Mouse (Mus musculus) embryonic stem cell, embryonic (primary cell): Measurements from ENCODE around the gene Cul1.

Source experiments
- CTCF ChIA-PET, 4 experiments: fragments of 300-600 bp in 2 of 4; fragments of 350-600 bp in 2 of 4; sonication (Branson Sonifier 250); formaldehyde crosslinking; loops; one replicate each; lab custom pipeline; 2022; ENCODE audit warnings: inconsistent platforms in 2 of 4; lab: Charles Lee
- POLR2A ChIA-PET, 4 experiments: fragments of 300-600 bp in 2 of 4; fragments of 350-600 bp in 2 of 4; sonication (Branson Sonifier 250); formaldehyde crosslinking; loops; one replicate each; lab custom pipeline; 2022; ENCODE audit warnings: antibody characterized with exemption in 4 of 4, inconsistent platforms in 1 of 4; lab: Charles Lee

Gene Cul1

DNA sequence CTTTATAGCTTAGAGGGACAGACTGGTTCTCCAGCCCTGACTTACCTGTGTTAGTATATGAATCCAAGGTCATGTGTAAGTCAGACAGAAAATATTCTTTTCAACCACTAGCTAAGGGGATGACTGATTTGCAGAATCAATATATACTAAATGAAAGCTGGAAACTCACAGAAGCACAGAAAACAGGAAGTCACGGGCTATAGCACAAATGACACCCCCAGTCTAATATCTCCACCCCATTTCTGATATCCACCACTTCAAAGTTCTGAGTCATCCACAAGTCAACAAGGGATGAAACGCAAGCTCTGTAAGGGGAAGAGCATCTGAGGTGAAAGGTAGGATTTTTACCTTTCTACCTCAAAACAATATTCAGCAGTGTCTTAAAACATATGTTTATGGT, 107.6 kb downstream of the Cul1 start:
- CTCF ChIA-PET = interaction anchor here in 1 of 4 experiments (0.8 kb wide), 1 partner anchor 23 kb away, joined by 3 read pairs; no protein-coding TSS in a partner anchor
- POLR2A ChIA-PET = interaction anchor here in 2 of 4 experiments (0.6 to 3.2 kb wide), 13 partner anchors 8 to 273 kb away, joined by 3 to 12 read pairs (median 5); partner anchors contain the start of genes Ezh2 (in 2 of the 2) and Cul1 (in 1 of the 2)

DNA sequence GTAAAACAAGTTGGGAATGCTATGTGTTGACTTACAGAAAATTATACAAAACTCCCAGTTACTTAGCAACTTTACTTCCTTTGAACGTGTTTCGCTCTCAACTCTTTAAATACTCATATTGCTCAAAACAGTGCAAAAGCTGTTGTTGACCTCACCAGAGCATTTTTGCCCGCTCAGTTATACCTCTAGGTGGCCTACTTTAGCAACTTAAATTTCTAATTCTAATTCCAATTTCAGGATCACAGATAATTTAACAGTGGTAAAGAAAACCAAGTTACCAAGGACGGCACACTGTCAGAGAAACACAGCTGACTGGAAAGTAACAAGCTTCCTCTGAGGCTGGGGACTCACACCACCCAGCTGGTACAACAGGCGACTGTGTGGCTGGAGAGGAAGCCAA, 108.2 kb downstream of the Cul1 start:
- POLR2A ChIA-PET = interaction anchor here in 2 of 4 experiments (0.9 to 3.2 kb wide), 11 partner anchors 8 to 108 kb away, joined by 3 to 12 read pairs (median 4); partner anchors contain the start of genes Ezh2 (in 2 of the 2) and Cul1 (in 1 of the 2)
- CTCF ChIA-PET = interaction anchor here in 2 of 4 experiments (0.6 to 0.8 kb wide), 2 partner anchors 22 to 164 kb away, joined by 3 read pairs; no protein-coding TSS in a partner anchor

DNA sequence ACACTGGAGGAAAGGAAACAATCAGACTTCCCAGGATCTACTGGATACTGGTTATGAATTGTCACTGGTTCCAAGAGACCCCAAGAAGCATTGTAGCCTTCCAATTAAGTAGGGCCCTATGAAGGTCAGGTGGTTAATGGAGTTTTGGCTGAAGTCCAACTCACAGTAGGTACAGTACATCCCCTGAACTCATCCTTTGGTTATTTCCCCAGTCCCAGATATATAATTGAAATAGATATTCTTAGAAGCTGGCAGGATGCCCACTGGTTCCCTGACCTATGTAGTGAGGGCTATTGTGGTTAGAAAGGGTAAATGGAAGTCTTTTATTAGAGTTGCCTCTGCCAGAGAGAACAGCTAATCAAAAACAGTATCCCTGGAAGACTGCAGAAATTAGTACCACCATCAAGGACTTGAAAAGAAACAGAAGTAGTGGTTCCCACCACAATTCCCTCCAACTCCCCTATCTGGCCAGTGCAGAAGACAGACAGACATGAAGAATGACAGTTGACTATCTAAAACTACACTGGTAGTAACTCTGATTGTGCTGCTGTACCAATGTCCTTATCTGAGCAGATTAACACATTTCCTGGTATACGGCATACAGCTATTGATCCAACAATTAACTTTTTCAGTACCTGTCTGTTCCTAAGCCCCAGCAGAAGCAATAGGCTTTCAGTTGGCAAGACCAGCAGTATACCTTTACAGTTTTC, 112.3 kb downstream of the Cul1 start:
- ChIA-PET CTCF (interaction anchor here in 1 of 4 experiments (0.6 kb wide), 1 partner anchor 10 kb away, joined by 5 read pairs; no protein-coding TSS in a partner anchor), POLR2A (interaction anchor here in 1 of 4 experiments (1.2 kb wide), 1 partner anchor 15 kb away, joined by 5 read pairs; no protein-coding TSS in a partner anchor)

DNA sequence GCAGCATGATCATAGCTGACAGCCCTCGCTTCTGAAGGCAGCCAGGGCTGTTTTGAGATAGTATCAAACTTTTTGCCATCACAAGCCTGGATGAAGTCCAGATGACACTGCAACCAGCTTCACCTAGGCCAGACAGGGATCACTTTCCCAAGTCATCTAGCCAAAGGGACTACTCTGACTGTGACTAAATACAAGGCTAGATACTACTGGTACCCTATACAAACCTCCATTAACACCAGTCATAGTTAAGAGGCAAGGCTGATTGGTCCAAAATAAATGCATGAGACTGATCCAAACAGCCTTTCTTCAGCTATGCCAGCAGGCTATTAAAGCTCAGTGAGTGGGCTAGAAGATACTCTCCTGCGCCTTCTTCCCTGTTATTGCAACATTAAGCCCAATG, 119.7 kb downstream of the Cul1 start:
- CTCF ChIA-PET = no interaction called here
- POLR2A ChIA-PET = interaction anchor here in 2 of 4 experiments (0.6 to 2.1 kb wide), 7 partner anchors 8 to 22 kb away, joined by 3 to 16 read pairs (median 3); partner anchors contain the start of gene Ezh2 (in 2 of the 2)
